Mouse (Mus musculus): ENCODE data around the gene Acot2. TPM values are rescaled to one million over a fixed set of nuclear protein-coding genes. Genes with fewer than 3 reads are reported as not detected.
"Not testable (repeated sequence)": the region's sequence is repeated elsewhere in the genome, so short reads cannot be mapped to it uniquely, and the experiment has no call there.

The Acot2 gene
- total RNA-seq (2015; ENCODE audit: low replicate concordance) (2.3 and 4.4 TPM in 2 replicates), total RNA-seq (2017; ENCODE audit: low replicate concordance) (1.5 and 3.5 TPM in 2 replicates)

DNA sequence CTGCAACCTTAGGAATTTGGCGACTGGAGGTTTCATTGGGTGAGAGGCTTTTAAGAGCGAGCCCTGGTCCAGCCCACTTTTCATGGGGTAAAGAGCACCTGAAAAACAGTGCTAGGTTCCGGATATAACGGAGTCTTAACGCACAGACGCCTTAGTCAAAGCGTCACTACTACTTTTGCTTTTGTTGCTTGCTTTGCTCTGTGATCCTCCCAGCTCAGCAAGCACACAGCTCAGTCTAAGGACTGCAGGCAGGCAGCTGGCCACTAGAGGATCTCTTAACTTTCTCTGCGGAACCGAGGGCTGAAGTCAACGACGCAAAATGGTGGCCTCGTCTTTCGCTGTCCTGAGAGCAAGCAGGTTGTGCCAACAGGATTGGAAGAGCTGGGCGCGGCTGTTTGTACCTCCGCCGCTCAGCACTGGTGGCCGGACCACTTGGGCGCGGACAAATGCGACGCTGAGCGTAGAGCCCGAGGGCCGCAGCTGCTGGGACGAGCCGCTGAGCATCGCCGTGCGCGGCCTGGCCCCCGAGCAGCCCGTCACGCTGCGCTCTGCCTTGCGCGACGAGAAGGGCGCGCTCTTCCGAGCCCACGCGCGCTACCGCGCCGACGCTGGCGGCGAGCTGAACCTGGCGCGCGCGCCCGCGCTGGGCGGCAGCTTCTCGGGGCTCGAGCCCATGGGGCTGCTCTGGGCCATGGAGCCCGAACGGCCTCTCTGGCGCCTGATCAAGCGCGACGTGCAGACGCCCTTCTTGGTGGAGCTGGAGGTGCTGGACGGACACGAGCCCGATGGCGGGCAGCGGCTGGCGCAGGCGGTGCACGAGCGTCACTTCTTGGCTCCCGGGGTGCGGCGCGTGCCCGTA, at the start of gene Acot2:
Acot2 (plus strand) TSS at position 279 of the 859 bp plus-strand sequence.
- 0 out of 2 replicates have a peak, but pooled peaks have one; percentile 22 for ATAC-seq (replicated peaks; ENCODE audit: low FRiP score, poor library complexity, severe bottlenecking)

GRCm38 (mm10) chr12:83938592-83938991, 49.1 kb upstream of the Acot2 start:
- ATAC-seq (replicated peaks; ENCODE audit: low FRiP score, poor library complexity, severe bottlenecking), result not testable (repeated sequence)

DNA sequence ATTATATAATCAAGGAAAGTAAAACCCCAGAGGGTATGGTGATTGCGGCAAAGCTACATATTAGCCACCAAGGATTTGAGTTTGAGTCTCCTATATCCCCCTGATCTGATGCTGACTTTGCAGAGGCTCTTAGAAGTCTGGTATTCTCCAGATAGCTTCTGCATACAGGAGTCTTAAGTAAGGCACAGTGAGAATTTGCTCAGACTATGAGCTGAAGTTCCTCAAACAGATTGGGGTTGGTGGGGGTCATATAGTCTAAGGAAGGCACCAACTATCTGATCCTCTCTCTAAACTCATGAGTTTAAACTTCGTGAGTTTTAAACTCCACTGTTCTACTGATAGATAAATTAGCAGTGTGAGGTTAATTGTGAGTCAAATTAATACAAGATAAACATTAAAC, 48.3 kb upstream of the Acot2 start:
- ATAC-seq (replicated peaks; ENCODE audit: low FRiP score, poor library complexity, severe bottlenecking), result no peak

DNA sequence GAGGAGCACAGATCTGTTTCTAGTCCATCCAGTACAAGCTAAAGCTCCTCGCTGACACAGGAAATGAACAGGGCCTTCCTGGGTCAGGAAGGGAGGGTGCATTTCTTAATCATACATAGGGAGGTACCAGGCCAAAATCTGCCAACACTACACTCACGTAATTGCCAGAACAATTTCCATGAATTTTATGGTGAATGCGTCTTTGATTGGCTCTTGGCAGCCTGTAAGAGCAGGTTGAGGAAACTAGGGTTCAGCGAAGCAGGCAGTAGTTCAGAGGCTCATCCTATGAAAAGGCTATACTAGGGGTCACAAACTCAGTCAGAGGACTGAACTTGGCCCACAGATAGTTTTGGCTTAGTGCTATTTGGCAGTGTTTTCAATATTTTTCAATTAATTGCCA, 47.6 kb upstream of the Acot2 start:
- ATAC-seq (replicated peaks; ENCODE audit: low FRiP score, poor library complexity, severe bottlenecking), result no peak

DNA sequence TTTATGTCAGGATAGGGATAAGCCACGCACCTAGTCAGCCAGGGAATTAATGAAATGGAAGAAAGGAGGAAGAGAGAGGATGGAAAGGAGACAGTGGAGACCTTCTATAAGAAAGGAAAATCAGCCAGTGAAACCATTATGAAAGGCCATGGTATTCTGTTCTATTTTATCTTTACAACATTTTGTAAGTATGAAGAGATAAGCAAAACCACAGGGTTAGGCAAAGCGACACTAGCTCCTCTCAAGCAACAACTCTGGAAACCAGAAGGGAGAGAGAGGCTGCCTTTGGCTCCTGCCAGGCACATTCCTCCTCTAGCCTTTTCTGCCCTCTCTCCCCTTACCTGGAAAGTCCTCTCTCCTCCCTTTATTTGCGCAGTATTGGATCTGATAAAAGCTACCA, 45.7 kb upstream of the Acot2 start:
- ATAC-seq (replicated peaks; ENCODE audit: low FRiP score, poor library complexity, severe bottlenecking), result no peak

DNA sequence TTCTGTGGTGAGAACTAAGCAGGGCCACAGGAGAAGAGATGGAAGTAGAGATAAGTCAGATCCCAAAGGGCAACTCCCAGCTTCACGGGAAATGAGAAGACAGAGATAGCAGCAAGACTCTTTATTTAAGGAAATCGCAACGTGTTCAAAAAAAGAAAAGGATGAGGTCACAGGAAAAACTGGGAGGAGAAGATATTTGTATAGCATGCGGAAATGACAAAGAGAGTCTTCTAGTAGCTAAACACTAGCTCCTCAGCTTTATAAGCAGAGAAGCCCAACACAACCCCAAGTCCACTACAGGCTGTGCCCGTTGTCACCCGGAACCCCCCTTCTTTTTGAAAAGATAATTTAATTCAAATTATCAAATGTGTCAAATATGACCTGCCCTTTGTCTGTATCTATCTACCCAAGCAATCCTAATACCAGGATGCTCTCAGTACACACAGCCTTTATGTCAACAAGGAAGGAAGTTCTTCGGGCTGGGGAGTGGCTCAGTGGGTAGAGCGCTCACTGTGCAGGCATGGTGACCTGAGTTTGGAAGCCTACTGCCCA, 40.3 kb upstream of the Acot2 start:
- ATAC-seq (replicated peaks; ENCODE audit: low FRiP score, poor library complexity, severe bottlenecking), result no peak

DNA sequence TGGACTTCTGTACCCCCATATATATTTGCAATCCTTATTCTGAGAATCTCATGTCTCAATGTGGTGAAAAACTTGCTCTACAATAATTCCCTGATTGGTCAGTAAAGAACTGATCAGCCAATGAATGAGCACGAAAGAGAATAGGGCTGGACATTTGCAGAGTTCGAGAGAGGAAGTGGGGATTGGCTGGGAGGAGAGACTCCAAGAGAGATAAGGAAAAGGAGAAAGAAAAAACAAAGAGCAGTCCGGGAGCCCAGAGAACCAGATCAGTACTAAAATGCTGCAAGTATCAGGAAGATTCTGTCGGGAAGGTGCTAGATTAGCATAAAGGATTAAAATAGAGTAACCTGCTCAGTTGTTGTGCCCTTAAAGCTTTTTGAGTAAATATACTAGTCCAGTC, 38.6 kb upstream of the Acot2 start:
- ATAC-seq (replicated peaks; ENCODE audit: low FRiP score, poor library complexity, severe bottlenecking), result no peak

DNA sequence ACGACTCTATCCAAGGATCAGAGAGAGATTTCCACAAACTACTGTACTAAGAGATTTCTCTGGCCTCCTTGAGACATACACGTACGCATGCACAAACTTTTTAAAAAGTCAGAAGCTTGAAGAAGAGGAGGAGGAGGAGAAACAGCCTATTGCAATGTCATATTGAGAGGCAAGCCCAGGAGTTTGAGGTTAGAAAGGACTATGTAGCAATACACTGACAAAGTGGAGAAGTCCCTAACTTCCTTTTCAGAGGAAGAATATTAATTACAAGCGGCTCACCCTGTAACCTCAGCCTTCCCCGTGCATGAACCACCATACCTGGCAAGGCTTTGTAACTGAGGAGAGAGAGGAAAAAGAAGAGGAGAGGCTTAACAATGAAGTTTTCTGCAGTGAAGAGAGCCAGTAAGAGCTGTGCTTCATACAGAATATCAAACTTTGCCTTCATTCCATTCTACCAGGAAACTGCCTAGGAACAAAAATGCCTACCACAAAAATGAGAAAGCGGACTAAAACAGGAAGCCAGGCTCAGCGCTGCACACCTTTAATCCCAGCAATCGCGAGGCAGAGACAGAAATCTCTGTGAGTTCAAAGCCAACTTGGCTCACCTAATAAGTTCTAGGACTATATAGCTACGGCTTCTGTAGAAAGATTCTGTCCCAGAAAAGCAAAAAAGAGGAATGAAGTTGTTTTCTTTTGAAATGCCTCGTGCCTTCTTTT, 37.7 kb upstream of the Acot2 start:
- no peak for ATAC-seq (replicated peaks; ENCODE audit: low FRiP score, poor library complexity, severe bottlenecking)

DNA sequence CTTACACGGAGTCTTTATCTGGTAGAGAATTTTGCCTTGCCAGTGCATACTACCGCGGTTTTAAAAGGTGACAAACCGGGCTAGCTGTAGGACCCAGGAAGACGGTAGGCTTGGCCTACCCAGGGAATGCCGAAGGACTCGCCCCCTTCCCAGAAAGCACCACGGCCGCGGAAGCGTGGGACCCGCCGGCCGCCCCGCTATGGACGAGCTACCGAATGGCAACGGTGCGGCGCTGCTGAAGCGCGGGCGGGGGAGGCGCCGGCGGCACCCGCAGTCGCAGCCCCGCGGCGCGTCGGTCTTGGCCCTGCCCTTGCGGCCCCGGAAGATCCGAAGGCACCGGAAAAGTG, 37.2 kb upstream of the Acot2 start, which contains the start of gene Riox1:
Riox1 (plus strand) TSS at position 116 of the 347 bp plus-strand sequence.
- peak; percentile 60 for ATAC-seq (replicated peaks; ENCODE audit: low FRiP score, poor library complexity, severe bottlenecking)

DNA sequence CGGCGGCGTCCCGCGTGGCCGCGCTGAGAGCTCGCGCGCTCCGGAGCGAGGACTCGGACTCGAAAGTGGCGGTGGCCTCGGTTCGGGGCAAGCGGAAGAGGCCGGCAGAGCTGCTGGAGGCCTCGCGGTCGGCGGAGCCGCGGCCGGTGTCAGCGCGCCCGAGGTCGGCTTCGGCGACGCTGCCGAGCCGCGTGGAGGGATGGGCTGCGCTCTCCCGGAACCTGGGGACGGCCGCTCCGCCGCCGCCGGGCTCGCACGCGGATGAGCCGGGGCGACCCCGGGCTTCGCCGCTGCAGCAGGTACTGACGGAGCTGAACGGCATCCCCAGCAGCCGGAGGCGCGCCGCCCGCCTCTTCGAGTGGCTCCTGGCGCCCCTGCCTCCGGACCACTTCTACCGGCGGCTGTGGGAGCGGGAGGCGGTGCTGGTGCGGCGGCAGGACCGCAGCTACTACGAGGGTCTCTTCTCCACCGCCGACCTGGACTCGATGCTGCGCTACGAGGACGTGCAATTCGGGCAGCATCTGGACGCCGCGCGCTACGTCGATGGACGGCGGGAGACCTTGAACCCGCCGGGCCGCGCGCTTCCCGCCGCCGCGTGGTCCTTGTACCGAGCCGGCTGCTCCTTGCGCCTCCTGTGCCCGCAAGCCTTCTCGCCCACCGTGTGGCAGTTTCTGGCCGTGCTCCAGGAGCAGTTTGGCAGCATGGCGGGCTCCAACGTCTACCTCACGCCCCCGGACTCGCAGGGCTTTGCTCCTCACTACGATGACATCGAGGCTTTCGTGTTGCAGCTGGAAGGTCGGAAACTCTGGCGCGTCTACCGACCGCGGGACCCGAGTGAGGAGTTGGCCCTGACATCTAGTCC, 36.6 kb upstream of the Acot2 start:
- peak; percentile 12; the same call in 1 of the 2 replicates for ATAC-seq (replicated peaks; ENCODE audit: low FRiP score, poor library complexity, severe bottlenecking)

- ATAC-seq (replicated peaks; ENCODE audit: low FRiP score, poor library complexity, severe bottlenecking), result peak; percentile 45; the same call in 1 of the 2 replicates
Observed at GRCm38 (mm10) chr12:83951711-83952575, 35.7 kb upstream of the Acot2 start.

- no peak for ATAC-seq (replicated peaks; ENCODE audit: low FRiP score, poor library complexity, severe bottlenecking)
Observed at GRCm38 (mm10) chr12:83958278-83958677, 29.4 kb upstream of the Acot2 start.

DNA sequence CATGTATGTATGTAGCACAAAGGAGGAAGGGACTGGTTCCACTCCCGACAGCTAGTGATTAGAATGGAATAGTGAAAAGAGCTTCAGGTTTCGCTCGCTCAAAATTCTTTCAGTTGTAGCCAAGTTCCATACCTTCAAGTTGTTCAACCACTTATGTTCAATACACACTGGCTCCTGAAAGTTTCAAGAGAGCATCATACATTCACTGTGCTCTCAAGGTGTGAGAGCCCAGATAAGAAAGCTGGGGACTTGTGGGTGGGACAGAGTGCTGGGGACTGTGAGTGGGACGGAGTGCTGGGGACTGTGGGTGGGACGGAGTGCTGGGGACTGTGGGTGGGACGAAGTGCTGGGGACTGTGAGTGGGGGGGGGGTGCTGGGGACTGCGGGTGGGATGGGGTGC, 22.4 kb upstream of the Acot2 start:
- no peak for ATAC-seq (replicated peaks; ENCODE audit: low FRiP score, poor library complexity, severe bottlenecking)

DNA sequence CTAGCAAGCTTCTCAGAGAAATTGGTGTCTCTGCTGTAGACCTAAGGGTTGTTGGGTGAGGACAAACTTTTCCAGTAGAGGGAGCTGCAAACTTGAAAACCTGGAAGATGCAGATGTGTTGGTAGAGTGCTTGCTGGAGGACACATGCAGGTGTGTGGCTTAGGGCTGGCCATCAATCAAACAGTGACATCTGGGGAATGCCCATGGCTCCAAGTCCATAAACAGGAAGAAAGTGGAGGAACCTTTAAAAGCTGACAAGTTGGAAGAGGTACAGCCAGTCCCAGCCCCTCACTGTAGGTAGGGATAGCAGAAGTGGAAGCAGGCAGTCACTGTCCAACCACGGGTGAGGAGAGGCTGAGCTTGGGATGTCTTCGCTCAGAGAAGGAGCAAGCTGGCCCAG, 15.5 kb upstream of the Acot2 start:
- ATAC-seq (replicated peaks; ENCODE audit: low FRiP score, poor library complexity, severe bottlenecking), result no peak

DNA sequence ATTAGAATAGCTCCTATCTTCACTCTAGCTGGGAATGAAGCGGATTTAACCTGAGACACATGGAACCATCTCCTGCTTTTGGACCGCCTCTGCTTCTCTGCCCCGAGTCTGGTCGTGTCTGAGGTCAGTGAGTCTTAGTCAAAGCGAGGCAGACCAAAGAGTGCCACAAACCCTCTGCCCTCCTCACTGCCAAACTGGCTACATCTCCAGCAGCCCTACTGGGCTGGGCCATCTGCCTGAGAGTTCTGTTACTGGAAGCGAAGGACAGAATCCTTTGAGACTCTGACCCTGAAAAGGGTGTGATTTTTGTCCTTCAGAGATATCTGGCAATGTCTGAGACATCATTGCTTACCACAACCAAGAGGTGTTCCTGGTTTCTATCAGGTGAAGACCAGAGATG, 8.8 kb upstream of the Acot2 start:
- ATAC-seq (replicated peaks; ENCODE audit: low FRiP score, poor library complexity, severe bottlenecking), result no peak

GRCm38 (mm10) chr12:83981615-83982014, 6.0 kb upstream of the Acot2 start:
- no peak for ATAC-seq (replicated peaks; ENCODE audit: low FRiP score, poor library complexity, severe bottlenecking)

GRCm38 (mm10) chr12:83984752-83985151, 2.9 kb upstream of the Acot2 start, which contains the start of gene Heatr4:
Heatr4 (minus strand) TSS chr12:83984852.
- ATAC-seq (replicated peaks; ENCODE audit: low FRiP score, poor library complexity, severe bottlenecking), result no peak

GRCm38 (mm10) chr12:83987242-83987582, 449 bp upstream of the Acot2 start:
- no peak for ATAC-seq (replicated peaks; ENCODE audit: low FRiP score, poor library complexity, severe bottlenecking)

DNA sequence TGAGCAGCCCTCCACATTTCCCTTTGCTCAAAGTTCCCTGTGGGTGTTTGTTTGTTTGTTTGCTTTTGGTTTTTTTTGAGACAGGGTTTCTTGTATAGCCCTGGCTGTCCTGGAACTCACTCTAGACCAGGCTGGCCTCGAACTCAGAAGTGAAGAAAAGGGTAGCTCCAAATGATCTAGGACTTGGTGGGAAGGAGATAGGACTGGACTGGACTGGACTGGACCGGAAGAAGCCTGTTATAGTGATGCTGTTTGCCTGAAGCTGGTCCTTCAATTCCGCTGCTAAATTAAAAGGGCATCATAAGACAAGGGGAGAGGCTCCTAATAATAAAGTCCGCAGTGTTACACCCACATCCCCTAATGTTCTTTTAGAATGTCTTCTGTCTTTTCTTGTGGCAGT, 822 bp downstream of the Acot2 start:
- no peak for ATAC-seq (replicated peaks; ENCODE audit: low FRiP score, poor library complexity, severe bottlenecking)

All from erythroblast, adult 5-6 weeks (primary cell).